Mouse (Mus musculus) cortical plate, adult 2 months (tissue): Measurements from ENCODE around the gene Atf7ip.

Experiments
- CTCF ChIP-seq: fragments of 200-500 bp; IDR thresholded peaks from 2 replicates; pipeline ENCODE4 v1.5.1; 2011; ENCODE audit warnings: mild to moderate bottlenecking, control low read depth, low read length; ENCODE audit not compliant: insufficient read depth; ENCODE audit errors: extremely low read depth
- POLR2A ChIP-seq: fragments of 200-500 bp; IDR thresholded peaks from 2 replicates; pipeline ENCODE4 v1.6.1; 2011; ENCODE audit warnings: mild to moderate bottlenecking, low read length, control low read depth; ENCODE audit not compliant: insufficient read depth; ENCODE audit errors: extremely low read depth

- no peak for TF ChIP-seq POLR2A
- TF ChIP-seq CTCF: no peak
These were observed 6.5 kb upstream of the Atf7ip start for GRCm38 (mm10) chr6:136499292-136499977.
